Comparison of ENCODE assay signal across 8 mouse cellular contexts in the genomic region with DNA sequence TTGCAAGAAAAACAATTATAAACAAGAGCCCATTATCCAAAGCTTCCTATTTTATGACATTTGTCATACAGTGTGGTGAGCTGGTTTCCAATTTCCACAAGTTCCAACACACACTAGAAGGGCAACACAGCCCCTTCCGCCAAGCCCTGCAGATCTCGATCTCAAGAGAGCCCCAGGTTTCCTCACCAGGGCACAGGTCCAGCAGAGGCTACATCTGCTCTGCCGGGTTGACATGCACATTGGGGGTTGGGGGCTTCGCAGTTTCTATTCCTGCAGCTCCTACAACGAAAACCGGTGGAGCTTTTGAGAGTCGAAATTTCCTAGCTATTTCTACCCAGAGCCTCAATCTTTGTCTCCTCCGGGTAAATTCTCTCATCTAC. TPM values are rescaled to one million over a fixed set of nuclear protein-coding genes. Genes with fewer than 3 reads are reported as not detected.
DNase-seq lines count a peak whose midpoint lies in the region; ATAC-seq and TF ChIP-seq lines count a peak whose summit lies in the region.

No protein-coding gene starts in this region.

- H3K4me1 ChIP-seq in ES-E14 (ENCODE audit: control insufficient read depth in 2 of 2, insufficient read depth in 2 of 2, low read length in 2 of 2, poor library complexity in 1 of 2): 0 out of 4 replicates have a peak, but pooled peaks cover 0 to 2% of the 10 kb centered on the region in 2 experiments
- peaks cover 9% of the 10 kb centered on the region for H3K4me1 ChIP-seq in embryonic facial prominence, embryonic 12.5 days
- no peaks in the 10 kb centered on the region for H3K4me1 ChIP-seq in limb, embryonic 11.5 days (ENCODE audit: control insufficient read depth, insufficient read depth, low read length)
- peaks cover 11% of the 10 kb centered on the region for H3K4me1 ChIP-seq in midbrain, embryonic 14.5 days (ENCODE audit: control insufficient read depth, insufficient read depth, low read length)

- in situ Hi-C loops in ES-E14 (cut with MboI; ENCODE audit: low sequenced_read_pairs in 2 of 2, unreplicated experiment in 2 of 2): loop anchor here in 1 of 2 experiments (25.0 kb wide), 1 partner anchor 722 kb away; no protein-coding TSS in a partner anchor

- H3K9me3 ChIP-seq in ES-E14 (ENCODE audit: control insufficient read depth, insufficient read depth, low read depth, low read length): no peaks in the 10 kb centered on the region
- no peaks in the 10 kb centered on the region for H3K9me3 ChIP-seq in embryonic facial prominence, embryonic 12.5 days
- no peaks in the 10 kb centered on the region for H3K9me3 ChIP-seq in limb, embryonic 11.5 days (ENCODE audit: control insufficient read depth, low read length)
- no peaks in the 10 kb centered on the region for H3K9me3 ChIP-seq in midbrain, embryonic 14.5 days (ENCODE audit: control insufficient read depth, low read length)

- peak overlapping the region; percentile 73 to 74 for H3K4me3 ChIP-seq in ES-E14 (ENCODE audit: insufficient read depth in 1 of 2, low read depth in 1 of 2, low read length in 2 of 2, poor library complexity in 1 of 2, severe bottlenecking in 1 of 2)
- H3K4me3 ChIP-seq in embryonic facial prominence, embryonic 12.5 days: peak overlapping the region; percentile 75
- H3K4me3 ChIP-seq in limb, embryonic 11.5 days (ENCODE audit: low read depth, low read length): peak overlapping the region; percentile 64
- peak overlapping the region; percentile 81 for H3K4me3 ChIP-seq in midbrain, embryonic 14.5 days (replicated peaks; ENCODE audit: low read depth, low read length)

- no peak for DNase-seq in frontal cortex, postnatal 25 days (ENCODE audit: low spot score in 2 of 2)
- DNase-seq in ES-E14 (ENCODE audit: low read depth, low spot score): no peak
- peak; percentile 45 to 46 for DNase-seq in heart, postnatal 10 days
- peak; percentile 39 for DNase-seq in limb, embryonic 11.5 days (ENCODE audit: low spot score)
- no peak for DNase-seq in midbrain, embryonic 14.5 days
- peak; percentile 22 to 50 for DNase-seq in urinary bladder, postnatal 36 days (ENCODE audit: low spot score in 2 of 2)

- no peaks in the 10 kb centered on the region for H3K36me3 ChIP-seq in ES-E14 (ENCODE audit: control insufficient read depth, insufficient read depth, low read length, poor library complexity, severe bottlenecking)
- H3K36me3 ChIP-seq in embryonic facial prominence, embryonic 12.5 days: no peaks in the 10 kb centered on the region
- no peaks in the 10 kb centered on the region for H3K36me3 ChIP-seq in limb, embryonic 11.5 days (ENCODE audit: control insufficient read depth, insufficient read depth, low read length)
- no peaks in the 10 kb centered on the region for H3K36me3 ChIP-seq in midbrain, embryonic 14.5 days (ENCODE audit: control insufficient read depth, insufficient read depth, low read length)

- 0 out of 2 replicates have a peak, but pooled peaks have one; percentile 6 for ATAC-seq in frontal cortex, adult (ENCODE audit: low TSS enrichment)
- ATAC-seq in embryonic facial prominence, embryonic 12.5 days (ENCODE audit: insufficient number of reproducible peaks, insufficient read depth, low FRiP score, low TSS enrichment): no peak
- no peak for ATAC-seq in limb, embryonic 11.5 days (ENCODE audit: insufficient number of reproducible peaks, low FRiP score, low TSS enrichment, low read depth)
- no peak for ATAC-seq in midbrain, embryonic 14.5 days (ENCODE audit: low FRiP score, low TSS enrichment)

- WGBS in embryonic facial prominence, embryonic 12.5 days: 3% methylated on average over 8 of the region's 8 CpGs
- WGBS in limb, embryonic 11.5 days: 11% methylated on average over 8 of the region's 8 CpGs
- WGBS in midbrain, embryonic 14.5 days: 6% methylated on average over 8 of the region's 8 CpGs

- no peaks in the 10 kb centered on the region for H3K27me3 ChIP-seq in embryonic facial prominence, embryonic 12.5 days
- no peaks in the 10 kb centered on the region for H3K27me3 ChIP-seq in limb, embryonic 11.5 days (ENCODE audit: control insufficient read depth, insufficient read depth, low read length)
- no peaks in the 10 kb centered on the region for H3K27me3 ChIP-seq in midbrain, embryonic 14.5 days (ENCODE audit: control insufficient read depth, insufficient read depth, low read length)

- H3K9ac ChIP-seq in ES-E14 (ENCODE audit: insufficient read depth, low read depth, low read length, poor library complexity, severe bottlenecking): peak overlapping the region; percentile 33; the same call in 1 of the 2 replicates
- H3K9ac ChIP-seq in embryonic facial prominence, embryonic 12.5 days: peak overlapping the region; percentile 80
- H3K9ac ChIP-seq in limb, embryonic 11.5 days (ENCODE audit: low read length): no peak overlapping the region
- H3K9ac ChIP-seq in midbrain, embryonic 14.5 days (replicated peaks; ENCODE audit: low read length): peak overlapping the region; percentile 72

- intact Hi-C loops in heart, postnatal 10 days (cut with DNase I): no loop called here

- H3K4me2 ChIP-seq in embryonic facial prominence, embryonic 12.5 days (replicated peaks): peak overlapping the region; percentile 69
- peak overlapping the region; percentile 62 for H3K4me2 ChIP-seq in limb, embryonic 11.5 days (ENCODE audit: low read depth, severe bottlenecking)
- H3K4me2 ChIP-seq in midbrain, embryonic 14.5 days (ENCODE audit: low read length): peak overlapping the region; percentile 87

- no peak overlapping the region for H3K27ac ChIP-seq in ES-E14 (ENCODE audit: insufficient read depth, low read depth, low read length, poor library complexity, severe bottlenecking)
- peak overlapping the region; percentile 88 for H3K27ac ChIP-seq in embryonic facial prominence, embryonic 12.5 days
- no peak overlapping the region for H3K27ac ChIP-seq in limb, embryonic 11.5 days (replicated peaks; ENCODE audit: low read depth, low read length)
- H3K27ac ChIP-seq in midbrain, embryonic 14.5 days (replicated peaks; ENCODE audit: low read depth, low read length): peak overlapping the region; percentile 71

TF ChIP-seq in ES-E14, 5 proteins besides CTCF, POLR2A, EP300 and RAD21:
- TF ChIP-seq CHD2 (IDR thresholded peaks at IDR 0.05; ENCODE audit: low read depth, low read length) (no peak), ZNF384 (IDR thresholded peaks at IDR 0.05; ENCODE audit: low read depth, low read length) (no peak), HCFC1 (IDR thresholded peaks at IDR 0.05; ENCODE audit: borderline replicate concordance, insufficient read depth, low read length) (no peak), ZC3H11A (IDR thresholded peaks at IDR 0.05; ENCODE audit: borderline replicate concordance, low read depth, low read length) (no peak), MAFK (IDR thresholded peaks at IDR 0.05; ENCODE audit: insufficient read depth, low read depth, low read length) (no peak)

RNA-seq across cellular contexts. Expression of gene Ppm1k, which starts 1.0 kb away (rescaled TPM):
- 3.5 and 5.4 TPM in 2 replicates for total RNA-seq in ES-E14 (2012; rRNA removed)
- polyA plus RNA-seq in embryonic facial prominence, embryonic 12.5 days (2016; fragmentation: Nextera tagmentation; extraction: Ambion mirVana): 4.3 and 5.2 TPM in 2 replicates
- total RNA-seq in heart, postnatal 10 days (2021): 10 to 100 TPM; 19.1 to 23.2 TPM
- polyA plus RNA-seq in limb, embryonic 11.5 days (2014; fragmentation: Nextera tagmentation; extraction: Ambion mirVana): 5.0 and 5.8 TPM in 2 replicates
- 6.6 and 6.8 TPM in 2 replicates for polyA plus RNA-seq in midbrain, embryonic 14.5 days (2014; fragmentation: Nextera tagmentation; extraction: Ambion mirVana)

RNA-seq across cellular contexts. Expression of gene Herc6, which starts 46.6 kb away (rescaled TPM):
- 0.36 and 0.69 TPM in 2 replicates for total RNA-seq in ES-E14 (2012; rRNA removed)
- 1.9 and 2.5 TPM in 2 replicates for polyA plus RNA-seq in embryonic facial prominence, embryonic 12.5 days (2016; fragmentation: Nextera tagmentation; extraction: Ambion mirVana)
- total RNA-seq in heart, postnatal 10 days (2021): 1 to 10 TPM; 2.4 to 3.6 TPM
- polyA plus RNA-seq in limb, embryonic 11.5 days (2014; fragmentation: Nextera tagmentation; extraction: Ambion mirVana): 1.6 and 2.1 TPM in 2 replicates
- polyA plus RNA-seq in midbrain, embryonic 14.5 days (2014; fragmentation: Nextera tagmentation; extraction: Ambion mirVana): 0.89 and 1.5 TPM in 2 replicates

Comparison
In these comparisons a context has a peak if more than half of its experiments do, and no peak if none do; other contexts are left out.
1. DNase-seq: peak in heart, postnatal 10 days (2 of 2), limb, embryonic 11.5 days (single experiment) and urinary bladder, postnatal 36 days (2 of 2); none in frontal cortex, postnatal 25 days (0 of 2), ES-E14 (single experiment) and midbrain, embryonic 14.5 days (single experiment).
2. H3K27ac ChIP-seq: peak in embryonic facial prominence, embryonic 12.5 days (single experiment) and midbrain, embryonic 14.5 days (single experiment); none in ES-E14 (single experiment) and limb, embryonic 11.5 days (single experiment).
3. Peak in every context shown above with its lines, with median percentiles within 50 percentile points of each other: H3K4me3 ChIP-seq and H3K4me2 ChIP-seq.